Mouse (Mus musculus) kidney, adult 2 months (tissue): ENCODE results near the gene 4931428F04Rik. TPM values are rescaled to one million over a fixed set of nuclear protein-coding genes. Genes with fewer than 3 reads are reported as not detected.
"Not testable (repeated sequence)": the region's sequence is repeated elsewhere in the genome, so short reads cannot be mapped to it uniquely, and the experiment has no call there.

Source experiments
- DNase-seq: peaks from one replicate; pipeline ENCODE4 v3.0.0; 2021
- H3K27ac ChIP-seq: fragments of 200-500 bp; 2 replicates; pipeline ENCODE4 v1.5.1; 2012; ENCODE audit warnings: low read depth, low read length, control low read depth, inconsistent platforms; ENCODE audit not compliant: insufficient read depth
- H3K27me3 ChIP-seq: fragments of 200-500 bp; replicated peaks from 2 replicates; pipeline ENCODE4 v1.6.1; 2012; ENCODE audit warnings: mild to moderate bottlenecking, moderate library complexity, low read length, inconsistent platforms; ENCODE audit not compliant: control insufficient read depth, insufficient read depth
- H3K36me3 ChIP-seq: fragments of 200-500 bp; 2 replicates; pipeline ENCODE4 v1.6.1; 2012; ENCODE audit warnings: mild to moderate bottlenecking, moderate library complexity, low read length, inconsistent platforms; ENCODE audit not compliant: control insufficient read depth, insufficient read depth
- H3K4me1 ChIP-seq: fragments of 200-500 bp; 2 replicates; pipeline ENCODE4 v1.6.1; 2011; ENCODE audit warnings: low read length; ENCODE audit not compliant: control insufficient read depth, insufficient read depth
- H3K4me3 ChIP-seq: fragments of 200-500 bp; 2 replicates; pipeline ENCODE4 v1.5.1; 2011; ENCODE audit warnings: mild to moderate bottlenecking, low read depth, low read length, control low read depth; ENCODE audit not compliant: insufficient read depth
- CTCF ChIP-seq: fragments of 200-500 bp; conservative IDR thresholded peaks from 2 replicates; pipeline ENCODE4 v1.5.1; 2011; ENCODE audit warnings: low read depth, mild to moderate bottlenecking, control low read depth, low read length, moderate library complexity, mixed read lengths; ENCODE audit not compliant: insufficient read depth, insufficient read length
- POLR2A ChIP-seq: fragments of 200-500 bp; IDR thresholded peaks from one replicate; pipeline ENCODE4 v1.6.1; 2011; ENCODE audit warnings: low read depth, low read length, control low read depth
- WGBS: fragments of 180-500 bp; shearing (Covaris S2); methylation state at CpG from one replicate; pipeline ENCODE4 v1.1.7; 2018; 5-methylcytosine and 5-hydroxymethylcytosine counted together
- polyA plus RNA-seq: library from polyadenylated mRNA; depleted of rRNA; stranded (reverse); fragments of >200 nt; gene quantifications from 2 replicates; pipeline ENCODE4 v1.2.3, GENCODE M21; 2012

The 4931428F04Rik gene
- polyA plus RNA-seq, 1 experiment, result 2.5 TPM

- no peak overlapping the region for H3K4me3 ChIP-seq
Observed at GRCm38 (mm10) chr8:105292471-105292870, 2.8 kb upstream of the 4931428F04Rik start.

GRCm38 (mm10) chr8:105291802-105292201 lies 2.1 kb upstream of the 4931428F04Rik start:
- not testable (repeated sequence) for H3K4me1 ChIP-seq, H3K4me3 ChIP-seq, H3K27ac ChIP-seq, H3K27me3 ChIP-seq, H3K36me3 ChIP-seq, DNase-seq
- 57% methylated on average over 3 of the region's 3 CpGs for WGBS

More at GRCm38 (mm10) chr8:105292471-105292870, 2.8 kb upstream of the 4931428F04Rik start:
- H3K4me1 ChIP-seq, result peaks cover 9% of the 10 kb centered on the region
- TF ChIP-seq POLR2A, result no peak
- TF ChIP-seq CTCF, result no peak
- WGBS, result 62% methylated on average over 7 of the region's 7 CpGs
- no peaks in the 10 kb centered on the region for H3K36me3 ChIP-seq
- no peaks in the 10 kb centered on the region for H3K27me3 ChIP-seq
- no peak overlapping the region for H3K27ac ChIP-seq
- DNase-seq, result no peak

GRCm38 (mm10) chr8:105291364-105291763 lies 1.7 kb upstream of the 4931428F04Rik start:
- not testable (repeated sequence) for H3K36me3 ChIP-seq, H3K27me3 ChIP-seq, H3K4me3 ChIP-seq, H3K27ac ChIP-seq, H3K4me1 ChIP-seq, DNase-seq
- WGBS, result 78% methylated on average over 8 of the region's 8 CpGs

GRCm38 (mm10) chr8:105290554-105291314 lies 1.1 kb upstream of the 4931428F04Rik start:
- WGBS, result 17% methylated on average over 31 of the region's 31 CpGs
- no peaks in the 10 kb centered on the region for H3K27me3 ChIP-seq
- H3K36me3 ChIP-seq, result no peaks in the 10 kb centered on the region
- peak; percentile 93 for TF ChIP-seq CTCF
- no peak for TF ChIP-seq POLR2A
- H3K27ac ChIP-seq, result no peak overlapping the region
- H3K4me3 ChIP-seq, result no peak overlapping the region
- peak; percentile 91 for DNase-seq
- peaks cover 7% of the 10 kb centered on the region; the same call in 1 of the 2 replicates for H3K4me1 ChIP-seq

- H3K27ac ChIP-seq, result peak overlapping the region; percentile 30; the same call in 1 of the 2 replicates
- WGBS, result 3% methylated on average over 53 of the region's 53 CpGs
- H3K4me3 ChIP-seq, result peak overlapping the region; percentile 59
- TF ChIP-seq CTCF (no peak), POLR2A (peak; percentile 18)
- peaks cover 7% of the 10 kb centered on the region; the same call in 1 of the 2 replicates for H3K4me1 ChIP-seq
- no peaks in the 10 kb centered on the region for H3K27me3 ChIP-seq
- no peaks in the 10 kb centered on the region for H3K36me3 ChIP-seq
- DNase-seq, result peak; percentile 90
Observed at GRCm38 (mm10) chr8:105288958-105289732, 519 bp downstream of the 4931428F04Rik start.

- no peaks in the 10 kb centered on the region for H3K27me3 ChIP-seq
- no peak overlapping the region for H3K4me3 ChIP-seq
- no peak overlapping the region for H3K27ac ChIP-seq
- no peaks in the 10 kb centered on the region for H3K36me3 ChIP-seq
- H3K4me1 ChIP-seq, result peaks cover 7% of the 10 kb centered on the region; the same call in 1 of the 2 replicates
- 86% methylated on average over 5 of the region's 5 CpGs for whole genome bisulfite sequencing
- no peak for TF ChIP-seq POLR2A
- DNase-seq, result no peak
Observed at GRCm38 (mm10) chr8:105288231-105288630, 1.4 kb downstream of the 4931428F04Rik start.

- Histone ChIP-seq H3K4me3 (no peak overlapping the region), H3K27me3 (no peaks in the 10 kb centered on the region), H3K27ac (no peak overlapping the region), H3K36me3 (no peaks in the 10 kb centered on the region), H3K4me1 (peaks cover 7% of the 10 kb centered on the region; the same call in 1 of the 2 replicates)
- TF ChIP-seq POLR2A (no peak), CTCF (no peak)
- 90% methylated on average over 4 of the region's 4 CpGs for WGBS
- DNase-seq, result no peak
Observed at GRCm38 (mm10) chr8:105286907-105287306, 2.8 kb downstream of the 4931428F04Rik start.
